Mouse (Mus musculus): ENCODE measurements around the gene Foxn2.

GRCm38 (mm10) chr17:88403269-88403668 is 37.2 kb upstream of the Foxn2 start:
- TF ChIP-seq POLR2A (IDR thresholded peaks at IDR 0.05; ENCODE audit: insufficient read length, low read depth) (no peak), CEBPB (IDR thresholded peaks at IDR 0.05; ENCODE audit: insufficient read depth, poor library complexity, severe bottlenecking) (no peak), MYOG (IDR thresholded peaks at IDR 0.05; ENCODE audit: control insufficient read depth in 1 of 3, insufficient read depth in 1 of 3, insufficient read length in 2 of 3, low read depth in 2 of 3) (no peak), SRF (IDR thresholded peaks at IDR 0.05; ENCODE audit: control insufficient read depth, insufficient read length, low read depth) (no peak), USF1 (IDR thresholded peaks at IDR 0.05; ENCODE audit: low read depth) (no peak), MYOD1 (IDR thresholded peaks at IDR 0.05; ENCODE audit: control insufficient read depth in 1 of 3, insufficient read length in 2 of 3, low read depth in 2 of 3) (no peak), MAX (IDR thresholded peaks at IDR 0.05; ENCODE audit: low read depth) (no peak), TCF12 (IDR thresholded peaks at IDR 0.05; ENCODE audit: insufficient read depth, poor library complexity, severe bottlenecking) (no peak), TCF3 (IDR thresholded peaks at IDR 0.05; ENCODE audit: insufficient read length, low read depth) (no peak), E2F4 (IDR thresholded peaks at IDR 0.05; ENCODE audit: insufficient read depth) (no peak), REST (IDR thresholded peaks at IDR 0.05; ENCODE audit: insufficient read depth, insufficient read length) (no peak)
